10 mouse cellular contexts compared by ENCODE assay signal in the genomic region with DNA sequence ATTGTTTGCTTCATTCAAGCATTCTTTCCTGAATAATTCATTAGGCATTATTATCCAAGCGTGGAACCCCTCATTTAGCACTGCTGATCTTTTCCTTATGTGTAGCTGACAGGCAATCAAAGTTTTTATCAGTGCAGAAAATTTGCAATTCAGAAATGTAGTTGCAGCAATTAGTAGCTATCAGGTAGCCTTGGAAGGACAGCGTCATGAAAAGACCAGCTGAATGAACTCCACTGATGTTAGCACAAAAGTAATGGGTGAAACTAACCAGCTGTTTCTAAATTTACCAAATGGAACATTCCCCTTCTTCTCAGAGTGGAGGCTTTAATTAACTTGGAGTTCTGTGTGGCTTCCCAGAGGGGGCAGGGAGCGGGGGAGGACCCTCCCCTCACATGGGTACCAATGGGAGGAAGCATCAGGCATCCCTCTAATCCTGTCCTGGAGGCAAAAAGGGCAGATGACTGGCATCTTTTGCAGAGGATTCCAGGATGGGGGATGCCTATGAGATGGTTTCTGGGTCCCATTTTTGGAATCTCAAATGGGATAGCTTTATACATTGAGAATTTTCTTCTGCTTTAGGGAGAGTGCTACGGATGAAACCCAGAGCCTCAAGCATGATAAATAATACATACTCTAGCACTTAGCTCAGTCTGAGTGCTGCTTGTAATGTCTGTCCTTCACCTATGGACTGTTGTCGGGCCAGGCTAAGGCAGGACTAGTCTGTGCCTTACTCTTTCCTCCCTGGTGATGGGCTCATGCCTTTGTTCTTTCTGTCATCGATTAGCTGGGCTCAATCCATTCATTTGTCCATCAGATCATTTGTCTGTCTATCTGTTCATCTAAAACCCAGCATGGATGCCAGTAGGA.
A peak's percentile ranks its signal among the peaks of the same experiment; 100 is the strongest.
DNase-seq lines count a peak whose midpoint lies in the region; ATAC-seq and TF ChIP-seq lines count a peak whose summit lies in the region.
"Had no signal": no experiment of that assay in that cellular context is flagged by ENCODE, and none has a peak within 500 bp of the region (broad histone marks: within the 10 kb centered on the region; RNA-seq: fewer than 3 reads in every experiment).

No protein-coding gene starts in this region.

- H3K9me3 ChIP-seq in stomach, embryonic 14.5 days (ENCODE audit: control insufficient read depth, low read depth, low read length): no peaks in the 10 kb centered on the region
- H3K9me3 ChIP-seq in stomach, postnatal 0 days (ENCODE audit: control insufficient read depth, low read length): no peaks in the 10 kb centered on the region
- H3K9me3 ChIP-seq in midbrain, embryonic 11.5 days (ENCODE audit: control insufficient read depth, low read length): no peaks in the 10 kb centered on the region
- H3K9me3 ChIP-seq: embryonic facial prominence, embryonic 12.5 days had no signal

- no peak overlapping the region for H3K9ac ChIP-seq in stomach, embryonic 14.5 days (replicated peaks; ENCODE audit: low read depth, low read length)
- H3K9ac ChIP-seq in stomach, postnatal 0 days (ENCODE audit: low read length): no peak overlapping the region
- H3K9ac ChIP-seq in midbrain, embryonic 11.5 days (ENCODE audit: low read length): no peak overlapping the region
- H3K9ac ChIP-seq: embryonic facial prominence, embryonic 12.5 days had no signal

- WGBS in stomach, embryonic 14.5 days: 55% methylated on average over 6 of the region's 6 CpGs
- WGBS in stomach, postnatal 0 days: 59% methylated on average over 6 of the region's 6 CpGs
- WGBS in midbrain, embryonic 11.5 days: 45% methylated on average over 6 of the region's 6 CpGs

- DNase-seq in cerebellum, postnatal 10 days: peak; percentile 56 to 75
- no peak for DNase-seq in stomach, postnatal 0 days (ENCODE audit: low spot score)
- peak; percentile 89 for DNase-seq in midbrain, embryonic 11.5 days (ENCODE audit: low spot score, missing footprints)
- DNase-seq in right cerebral cortex, postnatal 10 days (ENCODE audit: low spot score in 2 of 2): no peak
- no peak for DNase-seq in testis, postnatal 14 days (ENCODE audit: low spot score)
- DNase-seq in heart, adult 18-20 months: no peak
- DNase-seq: thymus, postnatal 25 days had no signal

- H3K36me3 ChIP-seq in stomach, embryonic 14.5 days (ENCODE audit: control insufficient read depth, insufficient read depth, low read length): no peaks in the 10 kb centered on the region
- no peaks in the 10 kb centered on the region for H3K36me3 ChIP-seq in stomach, postnatal 0 days (ENCODE audit: control insufficient read depth, insufficient read depth, low read length)
- no peaks in the 10 kb centered on the region for H3K36me3 ChIP-seq in midbrain, embryonic 11.5 days (ENCODE audit: control insufficient read depth, insufficient read depth, low read length)
- H3K36me3 ChIP-seq: embryonic facial prominence, embryonic 12.5 days had no signal

- H3K4me1 ChIP-seq in stomach, embryonic 14.5 days (ENCODE audit: control insufficient read depth, insufficient read depth, low read length): no peaks in the 10 kb centered on the region
- H3K4me1 ChIP-seq in stomach, postnatal 0 days (replicated peaks; ENCODE audit: control insufficient read depth, insufficient read depth): no peaks in the 10 kb centered on the region
- peaks cover 10% of the 10 kb centered on the region for H3K4me1 ChIP-seq in midbrain, embryonic 11.5 days (ENCODE audit: control insufficient read depth, insufficient read depth, low read length)
- H3K4me1 ChIP-seq: embryonic facial prominence, embryonic 12.5 days had no signal

- no peaks in the 10 kb centered on the region for H3K27me3 ChIP-seq in stomach, embryonic 14.5 days (ENCODE audit: control insufficient read depth, insufficient read depth, low read length)
- no peaks in the 10 kb centered on the region for H3K27me3 ChIP-seq in stomach, postnatal 0 days (ENCODE audit: control insufficient read depth, insufficient read depth, low read length)
- peaks cover 9% of the 10 kb centered on the region for H3K27me3 ChIP-seq in midbrain, embryonic 11.5 days (ENCODE audit: control insufficient read depth, insufficient read depth, low read length)
- H3K27me3 ChIP-seq: embryonic facial prominence, embryonic 12.5 days had no signal

- no peak for ATAC-seq in cerebellum, adult (ENCODE audit: insufficient number of reproducible peaks, low FRiP score, low TSS enrichment)
- peak; percentile 26; the same call in 1 of the 2 replicates for ATAC-seq in stomach, embryonic 14.5 days (ENCODE audit: insufficient number of reproducible peaks, insufficient read depth, low FRiP score, low read depth)
- ATAC-seq in stomach, postnatal 0 days (ENCODE audit: low FRiP score, low TSS enrichment): no peak
- peak; percentile 80 for ATAC-seq in midbrain, embryonic 11.5 days (ENCODE audit: low FRiP score)

- no peak for TF ChIP-seq EP300 in stomach, postnatal 0 days (optimal IDR thresholded peaks at IDR 0.05)

- TF ChIP-seq CTCF in stomach, postnatal 0 days (IDR thresholded peaks at IDR 0.05; ENCODE audit: low read depth): no peak

- no peak overlapping the region for H3K4me3 ChIP-seq in stomach, embryonic 14.5 days (ENCODE audit: low read depth, low read length)
- H3K4me3 ChIP-seq in stomach, postnatal 0 days (ENCODE audit: low read depth, low read length): no peak overlapping the region
- no peak overlapping the region for H3K4me3 ChIP-seq in midbrain, embryonic 11.5 days (ENCODE audit: low read depth, low read length)
- H3K4me3 ChIP-seq: embryonic facial prominence, embryonic 12.5 days had no signal

- no peak overlapping the region for H3K4me2 ChIP-seq in stomach, embryonic 14.5 days (replicated peaks; ENCODE audit: low read depth, low read length)
- H3K4me2 ChIP-seq in stomach, postnatal 0 days (replicated peaks; ENCODE audit: low read depth): no peak overlapping the region
- H3K4me2 ChIP-seq in midbrain, embryonic 11.5 days: peak overlapping the region; percentile 19; the same call in 1 of the 2 replicates
- H3K4me2 ChIP-seq: embryonic facial prominence, embryonic 12.5 days had no signal

- no peak overlapping the region for H3K27ac ChIP-seq in stomach, embryonic 14.5 days (ENCODE audit: low read length)
- no peak overlapping the region for H3K27ac ChIP-seq in stomach, postnatal 0 days (replicated peaks)
- H3K27ac ChIP-seq in midbrain, embryonic 11.5 days (ENCODE audit: low read depth, low read length): 0 out of 2 replicates have a peak overlapping the region, but pooled peaks have one; percentile 12
- H3K27ac ChIP-seq: embryonic facial prominence, embryonic 12.5 days had no signal

Comparison
In these comparisons a context has a peak if more than half of its experiments do, and no peak if none do; other contexts are left out.
1. ATAC-seq: peak in stomach, embryonic 14.5 days (single experiment) and midbrain, embryonic 11.5 days (single experiment); none in cerebellum, adult (single experiment) and stomach, postnatal 0 days (single experiment).
2. DNase-seq: peak in cerebellum, postnatal 10 days (2 of 2) and midbrain, embryonic 11.5 days (single experiment); none in stomach, postnatal 0 days (single experiment), right cerebral cortex, postnatal 10 days (0 of 2), testis, postnatal 14 days (single experiment) and heart, adult 18-20 months (0 of 2).